Mouse (Mus musculus) ES-E14 (cell line): ENCODE data around the gene Rpl38. TPM values are rescaled to one million over a fixed set of nuclear protein-coding genes. Genes with fewer than 3 reads are reported as not detected.
"Not testable (repeated sequence)": the region's sequence is repeated elsewhere in the genome, so short reads cannot be mapped to it uniquely, and the experiment has no call there.

Experiments used
- DNase-seq: peaks from one replicate; pipeline ENCODE4 v3.0.0-alpha.2; 2013; ENCODE audit warnings: low read depth, low spot score
- H3K27ac ChIP-seq: 2 replicates; pipeline ENCODE4 v1.5.1; 2012; ENCODE audit warnings: low read depth, mild to moderate bottlenecking, low read length, moderate library complexity, mixed read lengths; ENCODE audit not compliant: poor library complexity, insufficient read depth, severe bottlenecking
- H3K36me3 ChIP-seq: 2 replicates; pipeline ENCODE4 v1.6.1; 2012; ENCODE audit warnings: mild to moderate bottlenecking, low read length, moderate library complexity, mixed read lengths; ENCODE audit not compliant: control insufficient read depth, poor library complexity, insufficient read depth, severe bottlenecking
- H3K4me1 ChIP-seq, 2 experiments: fragments of 150-350 bp in 1 of 2; sonication (generic) in 1 of 2; 2 replicates each; pipeline ENCODE4 v1.6.1; 2012; ENCODE audit warnings: low read length in 2 of 2, mild to moderate bottlenecking in 1 of 2, mixed read lengths in 1 of 2; ENCODE audit not compliant: control insufficient read depth in 2 of 2, insufficient read depth in 2 of 2, poor library complexity in 1 of 2
- H3K4me3 ChIP-seq, 2 experiments: fragments of 150-350 bp in 1 of 2; sonication (generic) in 1 of 2; 2 replicates each; pipeline ENCODE4 v1.5.1; 2012; ENCODE audit warnings: low read length in 2 of 2, low read depth in 1 of 2, mild to moderate bottlenecking in 1 of 2, mixed read lengths in 1 of 2; ENCODE audit not compliant: insufficient read depth in 1 of 2, poor library complexity in 1 of 2, severe bottlenecking in 1 of 2
- H3K9ac ChIP-seq: 2 replicates; pipeline ENCODE4 v1.6.1; 2012; ENCODE audit warnings: low read depth, mild to moderate bottlenecking, low read length, mixed read lengths; ENCODE audit not compliant: poor library complexity, insufficient read depth, severe bottlenecking
- H3K9me3 ChIP-seq: fragments of 150-350 bp; sonication (generic); 2 replicates; pipeline ENCODE4 v1.6.1; 2012; ENCODE audit warnings: low read depth, mild to moderate bottlenecking, low read length; ENCODE audit not compliant: control insufficient read depth, insufficient read depth
- CHD2 ChIP-seq: IDR thresholded peaks from 2 replicates; pipeline ENCODE4 v1.6.1; 2014; ENCODE audit warnings: mild to moderate bottlenecking, low read depth, low read length, inconsistent platforms
- HCFC1 ChIP-seq: IDR thresholded peaks from 2 replicates; pipeline ENCODE4 v1.6.1; 2012; ENCODE audit warnings: low read length, inconsistent platforms, borderline replicate concordance; ENCODE audit not compliant: insufficient read depth
- MAFK ChIP-seq: IDR thresholded peaks from 2 replicates; pipeline ENCODE4 v1.6.1; 2014; ENCODE audit warnings: mild to moderate bottlenecking, low read depth, low read length, inconsistent platforms; ENCODE audit not compliant: insufficient read depth
- ZC3H11A ChIP-seq: IDR thresholded peaks from 2 replicates; pipeline ENCODE4 v1.6.1; 2012; ENCODE audit warnings: low read depth, mild to moderate bottlenecking, inconsistent platforms, low read length, borderline replicate concordance
- ZNF384 ChIP-seq: IDR thresholded peaks from 2 replicates; pipeline ENCODE4 v1.6.1; 2012; ENCODE audit warnings: low read depth, low read length, inconsistent platforms
- in situ Hi-C, 2 experiments: fragments of 600-800 bp; cut with MboI; formaldehyde crosslinking; loops; one replicate each; pipeline ENCODE4 v1.15.1; 2025; ENCODE audit warnings: low sequenced_read_pairs in 2 of 2, inconsistent platforms in 1 of 2; ENCODE audit not compliant: unreplicated experiment in 2 of 2
- total RNA-seq: library from RNA; depleted of rRNA; stranded (reverse); fragments of 300-350 nt; gene quantifications from 2 replicates; pipeline ENCODE4 v1.2.3, GENCODE M21; 2012

Gene Rpl38
- total RNA-seq, 1 experiment, result 3,102 TPM

GRCm38 (mm10) chr11:114673719-114674050 is 5.4 kb downstream of the Rpl38 start:
- TF ChIP-seq CHD2 (no peak), ZC3H11A (no peak), ZNF384 (no peak), HCFC1 (no peak), MAFK (no peak)
- Histone ChIP-seq H3K4me3 (no peak overlapping the region), H3K27ac (peak overlapping the region; percentile 53; the same call in 1 of the 2 replicates), H3K9me3 (no peaks in the 10 kb centered on the region), H3K9ac (peak overlapping the region; percentile 12; the same call in 1 of the 2 replicates), H3K36me3 (peaks cover 49% of the 10 kb centered on the region), H3K4me1 (peaks cover 0 to 27% of the 10 kb centered on the region in 2 experiments; a peak in 2 of 4 replicates)
- in situ Hi-C loops, result no loop called here
- no peak for DNase-seq

- Histone ChIP-seq H3K36me3 (peaks cover 45% of the 10 kb centered on the region), H3K27ac (peak overlapping the region; percentile 2; the same call in 1 of the 2 replicates), H3K9me3 (no peaks in the 10 kb centered on the region), H3K9ac (peak overlapping the region; percentile 12; the same call in 1 of the 2 replicates), H3K4me3 (no peak overlapping the region), H3K4me1 (peaks cover 0 to 27% of the 10 kb centered on the region in 2 experiments; a peak in 2 of 4 replicates)
- in situ Hi-C loops, result no loop called here
- TF ChIP-seq HCFC1, result no peak
- TF ChIP-seq CHD2, result no peak
- TF ChIP-seq MAFK, result no peak
- no peak for TF ChIP-seq ZC3H11A
- no peak for TF ChIP-seq ZNF384
- DNase-seq, result no peak
Measured at GRCm38 (mm10) chr11:114674180-114674579, 5.9 kb downstream of the Rpl38 start.

- H3K9ac ChIP-seq, H3K4me3 ChIP-seq, in situ Hi-C loops, DNase-seq, H3K9me3 ChIP-seq, H3K27ac ChIP-seq: not testable (repeated sequence)
- Histone ChIP-seq H3K4me1 (peaks cover 0 to 27% of the 10 kb centered on the region in 2 experiments; a peak in 2 of 4 replicates), H3K36me3 (peaks cover 43% of the 10 kb centered on the region)
- TF ChIP-seq ZNF384, result peak; percentile 86
Measured at GRCm38 (mm10) chr11:114674796-114675195, 6.5 kb downstream of the Rpl38 start.

- TF ChIP-seq HCFC1 (peak; percentile 48; the same call in 1 of the 2 replicates), CHD2 (no peak), MAFK (no peak), ZC3H11A (no peak)
- peak within 1 kb of the TSS; percentile 81 for H3K9ac ChIP-seq
- DNase-seq, result peak; percentile 89
- peaks cover 37% of the 10 kb centered on the region for H3K36me3 ChIP-seq
- no peaks in the 10 kb centered on the region for H3K9me3 ChIP-seq
- H3K27ac ChIP-seq, result peak within 1 kb of the TSS; percentile 2; the same call in 1 of the 2 replicates
- peaks cover 0 to 27% of the 10 kb centered on the region in 2 experiments; a peak in 2 of 4 replicates for H3K4me1 ChIP-seq
- in situ Hi-C loops, result no loop called here
- H3K4me3 ChIP-seq, result peak within 1 kb of the TSS; percentile 78 to 80
Measured at GRCm38 (mm10) chr11:114675341-114675825, 7.1 kb downstream of the Rpl38 start, which contains the start of gene Ttyh2. Gene Ttyh2, plus strand, starts transcription at chr11:114675431.

GRCm38 (mm10) chr11:114675826-114676401 is 7.6 kb downstream of the Rpl38 start:
- H3K36me3 ChIP-seq, result peaks cover 32% of the 10 kb centered on the region
- peak overlapping the region; percentile 78 to 80 for H3K4me3 ChIP-seq
- no peak for TF ChIP-seq ZC3H11A
- TF ChIP-seq MAFK, result no peak
- no peak for TF ChIP-seq CHD2
- no peak for TF ChIP-seq ZNF384
- no peak for TF ChIP-seq HCFC1
- in situ Hi-C loops, result no loop called here
- H3K9me3 ChIP-seq, result no peaks in the 10 kb centered on the region
- H3K27ac ChIP-seq, result no peak overlapping the region
- peaks cover 0 to 26% of the 10 kb centered on the region in 2 experiments; a peak in 2 of 4 replicates for H3K4me1 ChIP-seq
- H3K9ac ChIP-seq, result peak overlapping the region; percentile 81
- DNase-seq, result no peak
